Mouse (Mus musculus) lung, embryonic 14.5 days (tissue): Measurements from ENCODE around the gene Foxn2. TPM values are rescaled to one million over a fixed set of nuclear protein-coding genes. Genes with fewer than 3 reads are reported as not detected.
A peak's percentile ranks its signal among the peaks of the same experiment; 100 is the strongest.

ENCODE experiments used
- ATAC-seq: fragments of 200-750 bp; cut with Nextera tagmentation; 2 replicates; pipeline ENCODE4 v1.8.0; 2017; ENCODE audit warnings: mild to moderate bottlenecking, moderate TSS enrichment, moderate library complexity; ENCODE audit not compliant: insufficient read depth
- DNase-seq: peaks from one replicate; pipeline ENCODE4 v3.0.0-alpha.2; 2015
- H3K27ac ChIP-seq: fragments of 300-500 bp; sonication (generic); 2 replicates; pipeline ENCODE4 v1.5.1; 2014; ENCODE audit warnings: low read depth, mild to moderate bottlenecking, moderate library complexity
- H3K27me3 ChIP-seq: fragments of 300-500 bp; sonication (generic); 2 replicates; pipeline ENCODE4 v1.6.1; 2014; ENCODE audit warnings: low read length, control low read depth; ENCODE audit not compliant: insufficient read depth
- H3K36me3 ChIP-seq: fragments of 300-500 bp; sonication (generic); 2 replicates; pipeline ENCODE4 v1.6.1; 2014; ENCODE audit warnings: control low read depth; ENCODE audit not compliant: insufficient read depth
- H3K4me1 ChIP-seq: fragments of 300-500 bp; sonication (generic); 2 replicates; pipeline ENCODE4 v1.6.1; 2014; ENCODE audit warnings: antibody characterized with exemption, control low read depth; ENCODE audit not compliant: insufficient read depth
- H3K4me2 ChIP-seq: fragments of 300-500 bp; sonication (generic); 2 replicates; pipeline ENCODE4 v1.6.1; 2014; ENCODE audit warnings: mild to moderate bottlenecking
- H3K4me3 ChIP-seq: fragments of 300-500 bp; sonication (generic); 2 replicates; pipeline ENCODE4 v1.5.1; 2014; ENCODE audit warnings: low read depth, low read length
- H3K9ac ChIP-seq: fragments of 300-500 bp; sonication (generic); 2 replicates; pipeline ENCODE4 v1.6.1; 2014
- H3K9me3 ChIP-seq: fragments of 300-500 bp; sonication (generic); 2 replicates; pipeline ENCODE4 v1.6.1; 2016; ENCODE audit warnings: low read depth, low read length, control low read depth
- CTCF ChIP-seq: IDR thresholded peaks from 2 replicates; pipeline ENCODE4 v1.5.1; 2016; ENCODE audit warnings: antibody characterized with exemption, low read depth
- WGBS: fragments of 180-500 bp; shearing (Covaris S2); extraction: QIAGEN DNeasy Blood & Tissue Kit; methylation state at CpG from one replicate; pipeline ENCODE4 v1.1.7; 2014; 5-methylcytosine and 5-hydroxymethylcytosine counted together
- polyA plus RNA-seq: library from polyadenylated mRNA; unstranded; fragments of >200 nt; fragmentation: Nextera tagmentation; extraction: Ambion mirVana; gene quantifications from 2 replicates; pipeline ENCODE4 v1.2.1, GENCODE M21; 2014

The Foxn2 gene
- polyA plus RNA-seq, 1 experiment from 2014 or later, result 15.3 TPM

- no peak for ATAC-seq
- DNase-seq, result no peak
- no peak for TF ChIP-seq CTCF
- Histone ChIP-seq H3K27ac (peak overlapping the region; percentile 60; the same call in 1 of the 2 replicates), H3K4me1 (peaks cover 21% of the 10 kb centered on the region), H3K27me3 (no peaks in the 10 kb centered on the region), H3K4me2 (no peak overlapping the region), H3K36me3 (no peaks in the 10 kb centered on the region), H3K9me3 (no peaks in the 10 kb centered on the region), H3K9ac (no peak overlapping the region), H3K4me3 (no peak overlapping the region)
- 86% methylated on average over 15 of the region's 15 CpGs for WGBS
These were observed 65.4 kb downstream of the Foxn2 start for GRCm38 (mm10) chr17:88505941-88506340.

- 80% methylated on average over 10 of the region's 10 CpGs for WGBS
- Histone ChIP-seq H3K4me3 (no peak overlapping the region), H3K9me3 (no peaks in the 10 kb centered on the region), H3K4me1 (peaks cover 21% of the 10 kb centered on the region), H3K9ac (no peak overlapping the region), H3K4me2 (no peak overlapping the region), H3K27ac (no peak overlapping the region), H3K36me3 (no peaks in the 10 kb centered on the region), H3K27me3 (no peaks in the 10 kb centered on the region)
- no peak for TF ChIP-seq CTCF
- ATAC-seq (no peak), DNase-seq (peak; percentile 39)
These were observed 66.9 kb downstream of the Foxn2 start for GRCm38 (mm10) chr17:88507376-88507775.

GRCm38 (mm10) chr17:88508846-88509508 lies 68.5 kb downstream of the Foxn2 start:
- Histone ChIP-seq H3K9ac (peak overlapping the region; percentile 31; the same call in 1 of the 2 replicates), H3K4me1 (peaks cover 21% of the 10 kb centered on the region), H3K4me2 (peak overlapping the region; percentile 43), H3K4me3 (no peak overlapping the region), H3K36me3 (no peaks in the 10 kb centered on the region), H3K27me3 (no peaks in the 10 kb centered on the region), H3K9me3 (no peaks in the 10 kb centered on the region), H3K27ac (no peak overlapping the region)
- WGBS, result 20% methylated on average over 12 of the region's 12 CpGs
- ATAC-seq, result peak; percentile 52
- no peak for TF ChIP-seq CTCF
- peak; percentile 70 for DNase-seq

GRCm38 (mm10) chr17:88509999-88510398 lies 69.5 kb downstream of the Foxn2 start:
- no peak overlapping the region for H3K4me3 ChIP-seq

GRCm38 (mm10) chr17:88511095-88511551 lies 70.6 kb downstream of the Foxn2 start:
- Histone ChIP-seq H3K36me3 (no peaks in the 10 kb centered on the region), H3K27ac (no peak overlapping the region), H3K9me3 (no peaks in the 10 kb centered on the region), H3K9ac (no peak overlapping the region), H3K27me3 (no peaks in the 10 kb centered on the region), H3K4me1 (peaks cover 9% of the 10 kb centered on the region; the same call in 1 of the 2 replicates), H3K4me2 (no peak overlapping the region), H3K4me3 (no peak overlapping the region)
- DNase-seq, result peak; percentile 91
- TF ChIP-seq CTCF, result peak; percentile 86
- ATAC-seq, result peak; percentile 53
- WGBS, result 22% methylated on average over 10 of the region's 10 CpGs

More at GRCm38 (mm10) chr17:88509999-88510398, 69.5 kb downstream of the Foxn2 start:
- 59% methylated on average over 3 of the region's 3 CpGs for WGBS
- DNase-seq (no peak), ATAC-seq (no peak)
- Histone ChIP-seq H3K9me3 (no peaks in the 10 kb centered on the region), H3K9ac (no peak overlapping the region), H3K27ac (no peak overlapping the region), H3K4me2 (no peak overlapping the region), H3K36me3 (no peaks in the 10 kb centered on the region), H3K27me3 (no peaks in the 10 kb centered on the region), H3K4me1 (peaks cover 20% of the 10 kb centered on the region)
- no peak for TF ChIP-seq CTCF

GRCm38 (mm10) chr17:88516477-88516876 lies 76.0 kb downstream of the Foxn2 start:
- 72% methylated on average over 7 of the region's 7 CpGs for WGBS
- H3K36me3 ChIP-seq, result no peaks in the 10 kb centered on the region
- no peaks in the 10 kb centered on the region for H3K27me3 ChIP-seq
- no peak overlapping the region for H3K27ac ChIP-seq
- no peak for ATAC-seq
- DNase-seq, result no peak
- no peak overlapping the region for H3K9ac ChIP-seq
- H3K4me3 ChIP-seq, result no peak overlapping the region
- no peak overlapping the region for H3K4me2 ChIP-seq
- H3K4me1 ChIP-seq, result no peaks in the 10 kb centered on the region
- no peak for TF ChIP-seq CTCF
- no peaks in the 10 kb centered on the region for H3K9me3 ChIP-seq

- H3K9ac ChIP-seq, result no peak overlapping the region
- DNase-seq, result peak; percentile 84
These were observed 87.3 kb downstream of the Foxn2 start for GRCm38 (mm10) chr17:88527781-88528180.

More at GRCm38 (mm10) chr17:88527781-88528180, 87.3 kb downstream of the Foxn2 start:
- WGBS, result 12% methylated on average over 2 of the region's 2 CpGs
- Histone ChIP-seq H3K4me2 (no peak overlapping the region), H3K4me3 (no peak overlapping the region), H3K9me3 (no peaks in the 10 kb centered on the region), H3K4me1 (peaks cover 2% of the 10 kb centered on the region; the same call in 1 of the 2 replicates), H3K27ac (no peak overlapping the region), H3K36me3 (no peaks in the 10 kb centered on the region), H3K27me3 (no peaks in the 10 kb centered on the region)
- peak; percentile 58 for TF ChIP-seq CTCF
- ATAC-seq, result no peak
